Mouse (Mus musculus) heart, postnatal 0 days (tissue): ENCODE measurements around the gene Tbata.

Experiments used
- CTCF ChIP-seq: IDR thresholded peaks from 2 replicates; pipeline ENCODE4 v1.5.1; 2016; ENCODE audit warnings: antibody characterized with exemption, control low read depth, low read depth
- EP300 ChIP-seq: IDR thresholded peaks from 2 replicates; pipeline ENCODE4 v1.6.1; 2016; ENCODE audit warnings: antibody characterized with exemption, low read depth

GRCm38 (mm10) chr10:61187001-61187400 lies 15.2 kb downstream of the Tbata start:
- TF ChIP-seq CTCF (no peak), EP300 (no peak)
